Mouse (Mus musculus) ovary, postnatal 10 days (tissue): ENCODE results near the gene Gm5460.
A peak's percentile ranks its signal among the peaks of the same experiment; 100 is the strongest.

Experiments used
- DNase-seq: peaks from one replicate; pipeline ENCODE4 v3.0.0; 2022; ENCODE audit warnings: low spot score

The Gm5460 gene

DNA sequence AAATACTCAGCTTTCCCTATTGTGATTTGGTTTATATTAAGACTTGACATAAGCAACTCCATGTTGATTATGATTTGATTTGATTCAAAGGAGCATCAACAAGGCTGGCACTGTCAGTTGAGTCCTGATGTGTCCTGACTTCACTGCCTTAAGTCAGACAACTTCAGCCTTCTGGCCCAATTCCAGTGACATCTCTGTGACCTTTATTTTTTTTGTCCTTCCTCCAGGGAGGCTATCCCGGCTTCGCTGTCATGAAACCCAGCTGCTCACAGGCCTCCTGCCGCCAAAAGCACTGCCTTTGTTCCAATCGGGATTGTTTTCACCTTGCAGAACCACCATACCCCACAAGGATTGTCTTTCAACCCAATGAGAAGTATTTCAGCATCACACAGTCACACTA lies 58.8 kb downstream of the Gm5460 start:
- DNase-seq: no peak

DNA sequence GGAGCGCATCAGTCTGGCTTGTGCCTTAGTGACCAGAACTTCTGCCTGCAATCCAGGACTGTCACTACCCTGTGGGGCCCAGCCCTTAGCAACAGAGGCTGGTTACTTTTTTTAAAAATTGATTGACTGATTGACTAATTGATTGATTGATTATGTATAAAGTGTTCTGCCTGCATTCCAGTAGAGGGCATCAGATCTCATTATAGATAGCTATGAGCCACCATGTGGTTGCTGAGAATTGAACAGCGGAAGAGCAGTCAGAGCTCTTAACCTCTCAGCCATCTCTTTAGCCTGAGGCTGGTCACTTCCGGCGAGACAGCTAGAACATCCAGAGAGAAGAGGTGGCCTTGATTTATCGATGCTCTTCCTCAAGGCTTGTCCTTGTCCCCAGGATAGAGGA lies 60.7 kb downstream of the Gm5460 start:
- DNase-seq: no peak

DNA sequence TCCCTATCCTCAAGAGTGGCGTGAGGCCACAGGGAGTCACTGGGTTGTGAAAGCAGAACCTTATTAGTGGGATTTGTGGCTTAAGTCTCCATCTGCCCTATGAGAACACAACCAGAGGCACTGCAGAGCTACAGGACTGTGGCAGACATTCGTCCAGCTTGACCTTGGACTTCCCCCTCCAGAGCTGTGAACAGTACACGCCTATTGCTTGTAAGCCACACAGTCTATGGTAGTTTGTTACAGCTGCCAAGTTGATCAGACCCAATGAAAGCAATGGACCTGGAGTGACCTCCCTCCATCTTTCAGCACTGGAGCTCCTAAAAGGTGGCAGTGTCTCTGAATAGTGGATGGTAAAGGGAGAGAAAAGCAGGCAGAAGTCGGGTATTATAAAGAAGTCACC lies 61.7 kb downstream of the Gm5460 start:
- DNase-seq: no peak

DNA sequence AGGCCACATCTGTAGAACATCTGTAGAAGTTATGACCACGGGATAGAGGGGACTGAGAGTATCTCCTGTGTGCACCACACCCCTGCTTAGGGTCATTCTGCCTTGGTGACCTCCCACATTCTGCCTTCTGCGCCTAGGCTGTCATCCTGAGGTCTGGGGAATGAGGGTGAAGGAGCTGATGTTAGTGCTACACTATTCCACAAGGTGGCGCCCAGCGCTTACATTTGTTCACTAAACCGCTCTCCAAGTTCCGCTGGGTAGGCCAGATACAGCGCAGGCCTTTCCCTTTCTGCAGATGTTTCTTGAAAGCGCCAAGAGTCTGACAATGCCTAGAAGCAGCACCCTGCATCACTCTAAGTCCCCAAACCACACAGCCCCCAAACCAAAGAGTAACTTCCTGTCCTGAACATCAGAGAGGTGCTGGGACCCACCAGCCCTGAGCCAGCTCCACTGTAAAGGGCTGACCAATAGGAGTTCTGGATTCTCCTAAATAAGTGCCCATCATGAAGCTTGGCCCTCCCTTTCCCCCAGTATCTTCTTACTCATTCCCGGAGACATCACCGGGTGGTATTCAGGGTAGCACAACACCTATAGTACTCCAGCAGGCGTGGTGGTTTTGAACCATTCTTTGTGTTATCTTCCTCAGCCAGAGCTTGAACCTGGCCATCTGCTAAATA lies 63.9 kb downstream of the Gm5460 start:
- peak; percentile 38 for DNase-seq

DNA sequence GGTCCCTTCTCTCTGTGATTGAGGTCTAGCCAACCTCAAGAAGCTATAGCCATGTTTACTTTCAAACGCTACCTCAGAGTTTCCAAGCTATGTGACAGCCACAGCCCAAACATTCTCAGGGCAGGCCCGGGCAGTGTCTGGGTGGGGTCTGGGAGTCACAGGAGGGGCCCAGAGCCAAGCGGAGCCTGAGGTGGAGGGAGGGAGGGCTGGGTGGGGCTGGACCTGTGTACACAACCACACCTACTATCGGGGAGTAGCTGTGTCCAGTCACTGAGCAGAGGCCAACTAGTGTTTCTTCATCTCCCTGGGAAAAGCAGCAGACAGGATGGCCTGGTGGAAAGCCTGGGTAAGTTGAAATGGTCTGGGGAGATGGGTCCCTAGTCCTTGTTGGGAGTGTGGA lies 69.2 kb downstream of the Gm5460 start, which contains the start of gene Anxa8:
Gene Anxa8, plus strand, starts transcription at position 251 of the 400 bp plus-strand sequence.
- DNase-seq: no peak

DNA sequence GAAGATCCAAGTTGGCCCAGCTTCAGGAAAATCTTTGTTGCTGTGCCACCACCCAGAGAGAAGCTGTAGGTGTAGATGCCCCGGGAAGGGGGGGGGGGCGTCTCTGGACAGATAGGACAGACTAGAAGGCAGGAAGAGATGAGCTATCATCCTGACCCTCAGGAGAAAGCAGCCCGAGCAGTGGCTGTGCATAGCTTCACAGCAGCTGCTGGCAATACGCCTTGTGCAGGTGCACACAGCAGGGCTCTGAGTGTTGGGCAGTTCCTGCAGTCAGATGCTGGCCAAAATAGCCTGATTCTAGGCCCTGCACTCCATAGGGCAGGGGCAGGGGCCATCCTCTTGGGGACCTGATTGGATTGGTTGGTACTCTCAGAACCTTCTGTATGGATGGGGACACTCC lies 70.2 kb downstream of the Gm5460 start:
- DNase-seq: no peak

DNA sequence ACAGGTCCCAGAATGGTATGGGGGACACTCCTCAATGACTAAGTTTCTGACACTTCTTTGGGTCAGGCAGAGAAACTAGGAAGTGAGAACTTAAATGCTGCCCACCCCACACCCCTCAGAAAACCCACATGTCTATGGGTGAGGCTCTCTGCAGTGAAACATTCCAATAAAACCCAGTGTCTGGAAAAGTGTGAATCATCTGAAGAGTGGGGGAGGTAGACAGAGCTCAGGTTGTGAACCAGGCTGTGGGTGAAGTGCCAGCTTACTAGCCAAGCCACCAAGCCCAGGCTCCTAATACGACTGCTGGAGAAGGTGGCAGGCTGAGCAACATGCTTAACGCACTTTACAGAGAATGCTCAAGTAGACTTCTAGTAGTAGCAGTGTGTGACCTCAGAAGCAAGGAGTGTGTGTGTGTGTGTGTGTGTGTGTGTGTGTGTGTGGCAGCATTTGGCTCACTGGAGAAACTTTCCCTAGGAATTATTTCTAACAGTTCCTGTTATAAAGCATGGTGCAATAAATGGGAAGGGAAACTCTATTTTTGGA lies 71.4 kb downstream of the Gm5460 start:
- DNase-seq: no peak

DNA sequence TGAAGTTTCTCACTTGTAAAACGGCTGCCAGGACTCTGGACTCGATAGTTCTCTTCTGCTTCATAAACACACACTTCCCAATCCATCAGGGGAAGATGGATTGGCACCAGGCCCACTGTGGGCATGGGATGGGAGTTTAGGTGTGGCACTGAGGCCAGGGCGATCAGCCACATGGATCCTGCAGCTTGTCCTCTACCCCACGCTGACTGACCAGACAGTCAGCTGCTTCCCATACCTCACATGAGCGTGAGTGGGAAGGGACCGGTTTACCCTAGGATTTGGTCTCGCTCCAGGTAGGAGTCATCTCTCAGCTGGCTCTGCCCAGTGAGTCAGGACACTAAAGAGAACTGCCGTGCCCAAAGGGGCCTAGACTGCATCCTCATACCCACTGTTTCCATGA lies 73.2 kb downstream of the Gm5460 start:
- DNase-seq: no peak

DNA sequence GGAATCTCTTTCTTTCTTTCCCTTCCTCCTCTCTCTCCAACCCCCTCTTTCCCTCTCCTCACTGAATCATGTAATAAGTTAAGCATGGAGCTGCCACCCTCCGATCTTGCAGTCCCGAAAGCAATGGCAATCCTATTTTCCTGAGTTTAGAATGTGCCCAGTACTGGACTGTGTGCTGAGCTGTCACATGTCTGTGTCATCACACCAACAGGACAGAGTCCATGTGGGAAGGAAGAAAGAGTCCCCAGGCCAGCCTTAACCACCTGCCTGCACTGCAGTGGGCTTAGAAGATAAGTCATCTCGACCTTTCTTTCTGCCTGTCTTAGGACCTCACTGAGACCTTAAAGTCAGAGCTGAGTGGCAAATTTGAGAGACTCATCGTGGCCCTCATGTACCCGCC lies 74.9 kb downstream of the Gm5460 start:
- DNase-seq: no peak

DNA sequence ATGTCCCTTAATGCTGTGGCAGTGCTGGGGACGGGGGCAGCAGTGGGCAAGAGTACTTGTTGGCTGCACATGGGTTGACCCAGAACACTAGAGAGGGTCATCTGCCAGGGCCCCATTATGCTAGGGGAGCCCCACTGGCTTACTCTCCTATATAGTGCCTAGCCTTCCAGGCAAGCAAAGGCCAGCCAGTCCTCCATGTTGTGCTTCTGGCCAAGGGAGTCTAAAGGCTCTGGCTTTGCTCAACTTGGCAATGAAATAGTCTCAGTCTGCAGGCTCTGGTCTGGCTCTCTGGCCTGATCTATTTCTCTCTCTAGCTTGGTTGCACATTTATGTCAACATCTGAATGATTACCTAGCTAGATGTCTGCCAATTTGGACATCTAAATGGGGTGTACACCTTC lies 76.3 kb downstream of the Gm5460 start:
- DNase-seq: no peak

DNA sequence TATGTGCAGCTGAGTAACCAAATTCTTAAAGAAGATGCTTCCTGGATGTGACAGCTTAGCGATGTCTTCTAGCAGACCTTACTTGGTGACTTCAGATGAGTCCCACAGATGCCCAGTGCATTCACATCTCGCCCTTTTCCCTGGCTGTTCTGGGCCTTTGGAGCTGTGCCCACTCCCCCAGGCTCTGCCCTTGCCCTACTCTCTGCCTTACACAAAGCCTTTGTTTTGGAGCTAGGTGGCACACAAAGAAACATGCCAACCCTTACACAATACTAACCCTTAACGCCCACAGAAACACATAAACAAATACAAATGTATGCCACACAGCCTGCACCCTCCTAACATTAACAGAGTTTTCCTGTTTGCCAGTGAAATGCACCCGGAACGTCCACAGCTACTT lies 79.6 kb downstream of the Gm5460 start:
- no peak for DNase-seq
